ENCODE assay signal across 1 mouse cellular context in genomic region chr19:40536526-40536925, GRCm38 (mm10).
TF ChIP-seq lines count a peak whose summit lies in the region.

No protein-coding gene starts in this region.

TF ChIP-seq in MEL, 35 proteins besides CTCF, POLR2A, EP300 and RAD21 (continued from another document):
- no peak for TF ChIP-seq MYC (IDR thresholded peaks at IDR 0.05; ENCODE audit: low read depth, low read length)
- TF ChIP-seq POLR2AphosphoS5 (IDR thresholded peaks at IDR 0.05; ENCODE audit: borderline replicate concordance, low read depth, low read length) = no peak
- no peak for TF ChIP-seq MAFK (IDR thresholded peaks at IDR 0.05; ENCODE audit: borderline replicate concordance, low read depth, low read length)
- TF ChIP-seq KAT2A (conservative IDR thresholded peaks at IDR 0.05; ENCODE audit: low read depth, low read length) = no peak
- TF ChIP-seq BHLHE40 (IDR thresholded peaks at IDR 0.05; ENCODE audit: borderline replicate concordance, low read depth, low read length) = no peak
- TF ChIP-seq NRF1 (IDR thresholded peaks at IDR 0.05; ENCODE audit: insufficient read depth, low read depth, low read length, poor library complexity, severe bottlenecking) = no peak
- no peak for TF ChIP-seq NELFE (IDR thresholded peaks at IDR 0.05; ENCODE audit: low read depth, low read length)
